Mouse (Mus musculus) kidney, adult 18-20 months (tissue): ENCODE results near the gene Fbxl16.
"Not testable (repeated sequence)": the region's sequence is repeated elsewhere in the genome, so short reads cannot be mapped to it uniquely, and the experiment has no call there.

Experiments
- DNase-seq: peaks from one replicate; pipeline ENCODE4 v3.0.0; 2021

Fbxl16 gene

GRCm38 (mm10) chr17:25796211-25796771 lies 12.6 kb upstream of the Fbxl16 start:
- peak; percentile 59 for DNase-seq

GRCm38 (mm10) chr17:25796951-25797369 lies 11.9 kb upstream of the Fbxl16 start, which contains the start of gene Metrn:
Metrn (minus strand) TSS chr17:25797136.
- DNase-seq: peak; percentile 89

GRCm38 (mm10) chr17:25801029-25801428 lies 7.9 kb upstream of the Fbxl16 start:
- DNase-seq: peak; percentile 78

GRCm38 (mm10) chr17:25802825-25803517 lies 5.9 kb upstream of the Fbxl16 start:
- DNase-seq: no peak

- no peak for DNase-seq
Observed at GRCm38 (mm10) chr17:25806507-25806906, 2.4 kb upstream of the Fbxl16 start.

GRCm38 (mm10) chr17:25807452-25807851 lies 1.4 kb upstream of the Fbxl16 start:
- DNase-seq: not testable (repeated sequence)

GRCm38 (mm10) chr17:25808028-25808427 lies 857 bp upstream of the Fbxl16 start:
- DNase-seq: no peak

GRCm38 (mm10) chr17:25809606-25810340 lies 888 bp downstream of the Fbxl16 start:
- DNase-seq: no peak

GRCm38 (mm10) chr17:25810890-25811289 lies 2.0 kb downstream of the Fbxl16 start:
- DNase-seq: no peak

- peak; percentile 85 for DNase-seq
Observed at GRCm38 (mm10) chr17:25813471-25813870, 4.6 kb downstream of the Fbxl16 start.

GRCm38 (mm10) chr17:25817662-25818061 lies 8.8 kb downstream of the Fbxl16 start:
- no peak for DNase-seq

GRCm38 (mm10) chr17:25818851-25819780 lies 10.2 kb downstream of the Fbxl16 start:
- no peak for DNase-seq

- peak; percentile 81 for DNase-seq
Observed at GRCm38 (mm10) chr17:25823452-25823851, 14.6 kb downstream of the Fbxl16 start, which contains the start of gene Wdr24. Wdr24 (plus strand) TSS chr17:25823627.

- no peak for DNase-seq
Observed at GRCm38 (mm10) chr17:25824362-25825142, 15.7 kb downstream of the Fbxl16 start.

GRCm38 (mm10) chr17:25825311-25825710 lies 16.4 kb downstream of the Fbxl16 start:
- DNase-seq: no peak

- no peak for DNase-seq
Observed at GRCm38 (mm10) chr17:25825984-25826570, 17.2 kb downstream of the Fbxl16 start.

GRCm38 (mm10) chr17:25827011-25827410 lies 18.1 kb downstream of the Fbxl16 start:
- DNase-seq: no peak

GRCm38 (mm10) chr17:25827546-25828222 lies 18.8 kb downstream of the Fbxl16 start:
- no peak for DNase-seq

- DNase-seq: peak; percentile 33
Observed at GRCm38 (mm10) chr17:25828223-25828594, 19.3 kb downstream of the Fbxl16 start.

GRCm38 (mm10) chr17:25828712-25829557 lies 20.1 kb downstream of the Fbxl16 start, which contains the start of gene Jmjd8:
Jmjd8 (plus strand) TSS chr17:25828867.
- DNase-seq: peak; percentile 86
